ENCODE assay signal across 12 mouse cellular contexts in the genomic region with DNA sequence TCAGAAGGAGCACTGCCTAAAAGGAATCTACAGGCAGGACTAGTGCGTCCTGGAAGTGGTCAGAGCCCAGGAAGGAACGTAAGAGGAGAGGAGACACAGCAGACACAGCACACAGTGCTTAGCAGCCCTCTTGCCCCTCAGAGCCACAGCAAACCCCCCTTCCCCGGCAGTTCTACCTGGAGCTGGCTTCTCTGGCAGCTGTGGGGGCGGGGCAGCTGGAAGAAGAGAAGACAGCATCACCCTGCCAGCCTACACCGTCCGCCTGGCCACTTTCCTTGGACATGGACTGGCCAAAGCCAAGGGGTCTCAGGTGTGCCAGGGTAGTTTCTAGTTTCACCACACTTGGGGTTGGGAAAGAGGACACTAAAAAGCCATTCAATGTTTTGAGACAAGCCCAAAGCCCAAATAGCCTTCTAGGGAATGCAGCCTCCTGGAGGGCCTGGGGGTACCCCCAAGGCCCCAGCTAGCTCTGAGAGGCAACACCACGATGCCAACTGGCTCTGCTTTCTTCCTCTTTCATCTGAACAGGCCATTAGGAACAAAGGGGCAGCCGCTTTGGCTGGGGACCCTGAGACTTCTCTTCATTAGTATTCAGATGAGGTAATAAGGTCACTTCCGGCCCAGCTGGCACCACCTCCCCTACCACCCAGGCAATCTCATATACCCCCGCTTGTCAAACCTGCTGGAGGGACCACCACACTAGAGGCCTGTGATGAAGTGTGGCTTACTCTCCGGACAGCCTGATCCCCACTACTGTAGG. TPM values are rescaled to one million over a fixed set of nuclear protein-coding genes. Genes with fewer than 3 reads are reported as not detected.
DNase-seq lines count a peak whose midpoint lies in the region; ATAC-seq and TF ChIP-seq lines count a peak whose summit lies in the region.
"Had no signal": no experiment of that assay in that cellular context is flagged by ENCODE, and none has a peak within 500 bp of the region (broad histone marks: within the 10 kb centered on the region; RNA-seq: fewer than 3 reads in every experiment).

No protein-coding gene starts in this region.

- H3K4me1 ChIP-seq in forebrain, postnatal 0 days (ENCODE audit: insufficient read depth) = peaks cover 22% of the 10 kb centered on the region
- H3K4me1 ChIP-seq in midbrain, embryonic 11.5 days (ENCODE audit: control insufficient read depth, insufficient read depth, low read length) = peaks cover 33% of the 10 kb centered on the region

- no peak overlapping the region for H3K9ac ChIP-seq in forebrain, postnatal 0 days
- 0 out of 2 replicates have a peak overlapping the region, but pooled peaks have one; percentile 6 for H3K9ac ChIP-seq in midbrain, embryonic 11.5 days (ENCODE audit: low read length)
- H3K9ac ChIP-seq: heart, embryonic 12.5 days; liver, embryonic 14.5 days had no signal

- WGBS in forebrain, postnatal 0 days = 33% methylated on average over 11 of the region's 11 CpGs
- 80% methylated on average over 11 of the region's 11 CpGs for WGBS in midbrain, embryonic 11.5 days

- H3K4me3 ChIP-seq in forebrain, postnatal 0 days (ENCODE audit: low read depth, low read length) = no peak overlapping the region
- H3K4me3 ChIP-seq in midbrain, embryonic 11.5 days (ENCODE audit: low read depth, low read length) = no peak overlapping the region
- H3K4me3 ChIP-seq: heart, embryonic 12.5 days; myocyte had no signal

- no peak for TF ChIP-seq CTCF in forebrain, postnatal 0 days (IDR thresholded peaks at IDR 0.05; ENCODE audit: low read depth)

- no peaks in the 10 kb centered on the region for H3K27me3 ChIP-seq in forebrain, postnatal 0 days (ENCODE audit: insufficient read depth, low read length)
- H3K27me3 ChIP-seq in midbrain, embryonic 11.5 days (ENCODE audit: control insufficient read depth, insufficient read depth, low read length) = no peaks in the 10 kb centered on the region
- H3K27me3 ChIP-seq: CH12.LX; heart, embryonic 12.5 days had no signal

- intact Hi-C loops in left cerebral cortex, postnatal 14 days (cut with DNase I) = no loop called here

- no peak overlapping the region for H3K4me2 ChIP-seq in forebrain, postnatal 0 days (ENCODE audit: low read depth)
- no peak overlapping the region for H3K4me2 ChIP-seq in midbrain, embryonic 11.5 days
- H3K4me2 ChIP-seq: heart, embryonic 12.5 days had no signal

- DNase-seq in retina, postnatal 1 day = peak; percentile 79
- DNase-seq in retina, embryonic 14.5 days (ENCODE audit: low spot score) = no peak
- peak; percentile 50 for DNase-seq in forebrain, postnatal 0 days
- no peak for DNase-seq in midbrain, embryonic 11.5 days (ENCODE audit: low spot score, missing footprints)
- no peak for DNase-seq in adrenal gland, postnatal 10 days
- DNase-seq in left cerebral cortex, postnatal 14 days (ENCODE audit: low spot score in 2 of 2) = no peak

- peak; percentile 21; the same call in 1 of the 2 replicates for ATAC-seq in forebrain, postnatal 0 days
- peak; percentile 23; the same call in 1 of the 2 replicates for ATAC-seq in midbrain, embryonic 11.5 days (ENCODE audit: low FRiP score)
- no peak for ATAC-seq in frontal cortex, adult (ENCODE audit: low TSS enrichment)

- no peak overlapping the region for H3K27ac ChIP-seq in forebrain, postnatal 0 days (ENCODE audit: low read depth, low read length)
- no peak overlapping the region; the same call in 1 of the 2 replicates for H3K27ac ChIP-seq in midbrain, embryonic 11.5 days (ENCODE audit: low read depth, low read length)
- H3K27ac ChIP-seq: liver, embryonic 14.5 days; stomach, postnatal 0 days had no signal

- H3K36me3 ChIP-seq in forebrain, postnatal 0 days (ENCODE audit: insufficient read depth) = no peaks in the 10 kb centered on the region
- no peaks in the 10 kb centered on the region for H3K36me3 ChIP-seq in midbrain, embryonic 11.5 days (ENCODE audit: control insufficient read depth, insufficient read depth, low read length)
- H3K36me3 ChIP-seq: heart, embryonic 12.5 days had no signal

- H3K9me3 ChIP-seq in forebrain, postnatal 0 days (ENCODE audit: low read length) = no peaks in the 10 kb centered on the region
- H3K9me3 ChIP-seq in midbrain, embryonic 11.5 days (ENCODE audit: control insufficient read depth, low read length) = no peaks in the 10 kb centered on the region
- H3K9me3 ChIP-seq: heart, embryonic 12.5 days had no signal

RNA-seq across cellular contexts. Expression of gene Ccnk, which starts 37.4 kb away (rescaled TPM):
- total RNA-seq in forebrain, postnatal 0 days (2014; rRNA removed) = 13.5 TPM in 2 replicates
- 1.9 and 2.4 TPM in 2 replicates for polyA plus RNA-seq in forebrain, postnatal 0 days (2015; fragmentation: Nextera tagmentation; extraction: Ambion mirVana)
- polyA plus RNA-seq in midbrain, embryonic 11.5 days (2014; fragmentation: Nextera tagmentation; extraction: Ambion mirVana) = 8.1 and 9.0 TPM in 2 replicates
- total RNA-seq in adrenal gland, postnatal 10 days (2021) = 10 to 100 TPM; 30.0 to 30.7 TPM
- 10 to 100 TPM; 32.4 TPM for total RNA-seq in left cerebral cortex, postnatal 14 days (2021)

RNA-seq across cellular contexts. Expression of gene Setd3, which starts 37.7 kb away (rescaled TPM):
- total RNA-seq in forebrain, postnatal 0 days (2014; rRNA removed) = 124 and 126 TPM in 2 replicates
- 92.5 and 102 TPM in 2 replicates for polyA plus RNA-seq in forebrain, postnatal 0 days (2015; fragmentation: Nextera tagmentation; extraction: Ambion mirVana)
- polyA plus RNA-seq in midbrain, embryonic 11.5 days (2014; fragmentation: Nextera tagmentation; extraction: Ambion mirVana) = 83.3 and 92.0 TPM in 2 replicates
- 10 to 100 TPM; 81.3 to 90.7 TPM for total RNA-seq in adrenal gland, postnatal 10 days (2021)
- 100 to 1,000 TPM; 123 to 127 TPM for total RNA-seq in left cerebral cortex, postnatal 14 days (2021)

RNA-seq across cellular contexts. Expression of gene Ccdc85c, which starts 58.4 kb away (rescaled TPM):
- 66.1 and 68.0 TPM in 2 replicates for total RNA-seq in forebrain, postnatal 0 days (2014; rRNA removed)
- polyA plus RNA-seq in forebrain, postnatal 0 days (2015; fragmentation: Nextera tagmentation; extraction: Ambion mirVana) = 15.5 and 16.2 TPM in 2 replicates
- polyA plus RNA-seq in midbrain, embryonic 11.5 days (2014; fragmentation: Nextera tagmentation; extraction: Ambion mirVana) = 19.2 and 20.4 TPM in 2 replicates
- total RNA-seq in adrenal gland, postnatal 10 days (2021) = 10 to 100 TPM; 19.8 to 22.1 TPM
- 10 to 100 TPM; 63.8 to 64.7 TPM for total RNA-seq in left cerebral cortex, postnatal 14 days (2021)

Comparison
In these comparisons a context has a peak if more than half of its experiments do, and no peak if none do; other contexts are left out.
1. DNase-seq: peak in retina, postnatal 1 day (single experiment) and forebrain, postnatal 0 days (single experiment); none in retina, embryonic 14.5 days (single experiment), midbrain, embryonic 11.5 days (single experiment), adrenal gland, postnatal 10 days (single experiment) and left cerebral cortex, postnatal 14 days (0 of 2).